Mouse (Mus musculus) myocyte (in vitro differentiated cells): Measurements from ENCODE around the gene Tceanc2.

Experiments used
- MAX ChIP-seq: IDR thresholded peaks from one replicate; pipeline ENCODE4 v1.6.1; 2011; ENCODE audit warnings: low read depth, mild to moderate bottlenecking, control low read depth
- MYOD1 ChIP-seq, 3 experiments: IDR thresholded peaks; one replicate each; pipeline ENCODE4 v1.6.1; 2011; ENCODE audit warnings: control low read depth in 2 of 3, low read depth in 2 of 3, mild to moderate bottlenecking in 2 of 3, moderate library complexity in 1 of 3; ENCODE audit not compliant: insufficient read length in 2 of 3, control insufficient read depth in 1 of 3
- MYOG ChIP-seq, 3 experiments: IDR thresholded peaks; one replicate each; pipeline ENCODE4 v1.6.1; 2011; ENCODE audit warnings: control low read depth in 2 of 3, low read depth in 2 of 3, mild to moderate bottlenecking in 2 of 3; ENCODE audit not compliant: insufficient read length in 2 of 3, control insufficient read depth in 1 of 3, insufficient read depth in 1 of 3
- POLR2A ChIP-seq: IDR thresholded peaks from one replicate; pipeline ENCODE4 v1.6.1; 2011; ENCODE audit warnings: low read depth, mild to moderate bottlenecking, control low read depth, moderate library complexity; ENCODE audit not compliant: insufficient read length
- POLR2AphosphoS2 ChIP-seq: IDR thresholded peaks from one replicate; pipeline ENCODE4 v1.6.1; 2011; ENCODE audit warnings: low read depth, control low read depth; ENCODE audit not compliant: insufficient read length
- REST ChIP-seq: IDR thresholded peaks from one replicate; pipeline ENCODE4 v1.6.1; 2011; ENCODE audit warnings: mild to moderate bottlenecking, control low read depth, moderate library complexity; ENCODE audit not compliant: insufficient read depth, insufficient read length
- SRF ChIP-seq: IDR thresholded peaks from one replicate; pipeline ENCODE4 v1.6.1; 2011; ENCODE audit warnings: low read depth; ENCODE audit not compliant: control insufficient read depth, insufficient read length
- TCF12 ChIP-seq: IDR thresholded peaks from one replicate; pipeline ENCODE4 v1.6.1; 2011; ENCODE audit warnings: mild to moderate bottlenecking, control low read depth; ENCODE audit not compliant: poor library complexity, insufficient read depth, severe bottlenecking

- TF ChIP-seq MYOD1 (IDR thresholded peaks at IDR 0.05; ENCODE audit: control insufficient read depth in 1 of 3, insufficient read length in 2 of 3, low read depth in 2 of 3) (no peak), SRF (no peak), REST (no peak), POLR2A (no peak), POLR2AphosphoS2 (no peak), MAX (no peak), TCF12 (no peak), MYOG (IDR thresholded peaks at IDR 0.05; ENCODE audit: control insufficient read depth in 1 of 3, insufficient read depth in 1 of 3, insufficient read length in 2 of 3, low read depth in 2 of 3) (no peak)
Measured at GRCm38 (mm10) chr4:107084858-107085257, 94.1 kb downstream of the Tceanc2 start.
